Mouse (Mus musculus) midbrain, embryonic 15.5 days (tissue): ENCODE measurements at regions not wholly inside any gene's neighbourhood (a gene's known extent, or its start where the extent isn't known, plus 50 kb on each side); places are given as distances from the start of the nearest gene placed in this dataset.
A peak's percentile ranks its signal among the peaks of the same experiment; 100 is the strongest.

Experiments
- ATAC-seq: fragments of 200-750 bp; cut with Nextera tagmentation; replicated peaks from 2 replicates; pipeline ENCODE4 v1.8.0; 2017; ENCODE audit warnings: moderate TSS enrichment
- H3K27ac ChIP-seq: fragments of 300-500 bp; sonication (generic); 2 replicates; pipeline ENCODE4 v1.5.1; 2015; ENCODE audit warnings: mild to moderate bottlenecking, inconsistent platforms
- H3K27me3 ChIP-seq: fragments of 300-500 bp; sonication (generic); replicated peaks from 2 replicates; pipeline ENCODE4 v1.6.1; 2015; ENCODE audit warnings: inconsistent platforms
- H3K36me3 ChIP-seq: fragments of 300-500 bp; sonication (generic); replicated peaks from 2 replicates; pipeline ENCODE4 v1.6.1; 2015; ENCODE audit warnings: inconsistent platforms
- H3K4me1 ChIP-seq: fragments of 300-500 bp; sonication (generic); 2 replicates; pipeline ENCODE4 v1.6.1; 2015; ENCODE audit warnings: inconsistent platforms
- H3K4me2 ChIP-seq: fragments of 300-500 bp; sonication (generic); 2 replicates; pipeline ENCODE4 v1.6.1; 2015; ENCODE audit warnings: inconsistent platforms, mild to moderate bottlenecking, moderate library complexity
- H3K4me3 ChIP-seq: fragments of 300-500 bp; sonication (generic); 2 replicates; pipeline ENCODE4 v1.5.1; 2015; ENCODE audit warnings: mild to moderate bottlenecking, inconsistent platforms
- H3K9ac ChIP-seq: fragments of 300-500 bp; sonication (generic); 2 replicates; pipeline ENCODE4 v1.6.1; 2015; ENCODE audit warnings: mild to moderate bottlenecking, inconsistent platforms
- H3K9me3 ChIP-seq: fragments of 300-500 bp; sonication (generic); 2 replicates; pipeline ENCODE4 v1.6.1; 2016; ENCODE audit warnings: inconsistent platforms
- WGBS: fragments of 180-500 bp; shearing (Covaris S2); methylation state at CpG from one replicate; pipeline ENCODE4 v1.1.7; 2015; ENCODE audit warnings: mixed read lengths; 5-methylcytosine and 5-hydroxymethylcytosine counted together

GRCm38 (mm10) chr11:82518691-82519090 lies 130.0 kb downstream of the Tmem132e start:
- H3K4me2 ChIP-seq: no peak overlapping the region
- WGBS: 14% methylated on average over 6 of the region's 6 CpGs
- H3K4me1 ChIP-seq: peaks cover 19% of the 10 kb centered on the region
- H3K9ac ChIP-seq: no peak overlapping the region
- no peaks in the 10 kb centered on the region for H3K27me3 ChIP-seq
- H3K9me3 ChIP-seq: no peaks in the 10 kb centered on the region
- H3K36me3 ChIP-seq: no peaks in the 10 kb centered on the region
- H3K4me3 ChIP-seq: no peak overlapping the region
- H3K27ac ChIP-seq: no peak overlapping the region
- no peak for ATAC-seq

DNA sequence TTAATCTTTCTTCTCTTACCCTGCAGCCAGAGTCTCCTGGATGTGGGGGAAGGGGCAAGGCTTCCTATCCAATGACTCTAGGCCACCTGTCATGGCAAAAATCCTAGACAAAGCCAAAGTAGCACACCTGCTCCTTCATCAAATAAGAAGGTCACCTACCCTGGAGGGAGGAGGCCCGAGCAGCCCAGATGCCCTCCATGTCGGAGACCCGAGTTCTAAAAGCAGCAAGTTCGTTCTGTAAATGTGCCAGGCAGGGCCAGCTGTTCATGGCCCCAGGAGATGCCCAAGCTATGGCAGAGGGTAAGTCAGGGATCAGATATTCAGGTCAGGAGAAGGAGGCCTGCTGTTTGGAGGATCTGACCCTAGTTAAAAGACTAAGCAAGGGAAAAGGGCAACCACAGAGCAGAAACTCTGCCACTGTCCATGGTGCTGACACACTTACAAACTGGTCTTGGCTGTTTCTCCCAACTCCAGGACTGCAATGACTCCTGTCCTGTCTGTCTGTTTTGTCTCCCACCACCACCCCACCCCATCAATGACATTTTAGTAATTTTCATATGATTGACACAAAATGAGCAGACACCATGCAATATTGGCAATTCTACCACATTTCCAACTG lies 125.9 kb downstream of the Tmem132e start:
- Histone ChIP-seq H3K9me3 (no peaks in the 10 kb centered on the region), H3K4me3 (no peak overlapping the region), H3K27me3 (no peaks in the 10 kb centered on the region), H3K9ac (no peak overlapping the region), H3K36me3 (no peaks in the 10 kb centered on the region), H3K4me2 (no peak overlapping the region), H3K4me1 (0 out of 2 replicates have a peak, but pooled peaks cover 6% of the 10 kb centered on the region), H3K27ac (no peak overlapping the region)
- 88% methylated on average over 4 of the region's 4 CpGs for WGBS
- ATAC-seq: no peak

DNA sequence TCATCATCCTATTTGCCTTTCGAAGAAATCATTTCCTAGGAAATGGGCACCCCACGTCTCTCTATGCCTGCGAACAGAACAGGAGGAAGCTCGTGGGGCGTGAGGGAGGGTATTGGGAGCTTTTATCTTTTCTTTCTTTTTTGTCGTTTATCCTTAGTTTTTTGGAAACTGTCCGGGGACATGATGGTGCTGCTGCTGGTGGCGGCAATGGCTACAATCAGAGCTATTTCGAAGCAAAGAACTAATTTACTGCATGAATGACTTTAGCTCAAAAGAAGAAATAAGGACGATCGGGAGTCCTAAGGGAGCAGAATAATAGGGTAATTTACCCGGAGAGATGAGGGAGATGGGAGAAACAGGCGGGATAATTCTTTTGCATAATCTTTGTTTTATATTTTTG lies 119.9 kb downstream of the Tmem132e start:
- Histone ChIP-seq H3K27me3 (no peaks in the 10 kb centered on the region), H3K4me3 (peak overlapping the region; percentile 15; the same call in 1 of the 2 replicates), H3K27ac (0 out of 2 replicates have a peak overlapping the region, but pooled peaks have one; percentile 38), H3K4me1 (peaks cover 12% of the 10 kb centered on the region), H3K9ac (peak overlapping the region; percentile 21), H3K9me3 (0 out of 2 replicates have a peak, but pooled peaks cover 3% of the 10 kb centered on the region), H3K36me3 (no peaks in the 10 kb centered on the region), H3K4me2 (peak overlapping the region; percentile 43)
- ATAC-seq: no peak
- 12% methylated on average over 13 of the region's 13 CpGs for WGBS
